Mouse (Mus musculus) lung, postnatal 0 days (tissue): ENCODE results near the gene Kif5c. TPM values are rescaled to one million over a fixed set of nuclear protein-coding genes. Genes with fewer than 3 reads are reported as not detected.

Experiments
- ATAC-seq: fragments of 200-750 bp; cut with Nextera tagmentation; 2 replicates; pipeline ENCODE4 v1.8.0; 2017; ENCODE audit warnings: moderate library complexity
- DNase-seq: peaks from one replicate; pipeline ENCODE4 v3.0.0-alpha.2; 2016; ENCODE audit warnings: low spot score
- H3K27ac ChIP-seq: fragments of 300-500 bp; sonication (generic); 2 replicates; pipeline ENCODE4 v1.5.1; 2014; ENCODE audit warnings: antibody characterized with exemption, mild to moderate bottlenecking, low read length, mixed read lengths
- H3K27me3 ChIP-seq: fragments of 300-500 bp; sonication (generic); replicated peaks from 2 replicates; pipeline ENCODE4 v1.6.1; 2014; ENCODE audit warnings: low read length, mixed read lengths; ENCODE audit not compliant: insufficient read depth
- H3K36me3 ChIP-seq: fragments of 300-500 bp; sonication (generic); 2 replicates; pipeline ENCODE4 v1.6.1; 2014; ENCODE audit warnings: low read length, mixed read lengths; ENCODE audit not compliant: insufficient read depth
- H3K4me1 ChIP-seq: fragments of 300-500 bp; sonication (generic); 2 replicates; pipeline ENCODE4 v1.6.1; 2014; ENCODE audit warnings: antibody characterized with exemption, low read depth, low read length, mixed read lengths; ENCODE audit not compliant: insufficient read depth
- H3K4me2 ChIP-seq: fragments of 300-500 bp; sonication (generic); replicated peaks from 2 replicates; pipeline ENCODE4 v1.6.1; 2014; ENCODE audit warnings: low read depth, mild to moderate bottlenecking, low read length, moderate library complexity, mixed read lengths
- H3K4me3 ChIP-seq: fragments of 300-500 bp; sonication (generic); 2 replicates; pipeline ENCODE4 v1.5.1; 2014; ENCODE audit warnings: low read depth, low read length
- H3K9ac ChIP-seq: fragments of 300-500 bp; sonication (generic); replicated peaks from 2 replicates; pipeline ENCODE4 v1.6.1; 2014; ENCODE audit warnings: low read depth, mild to moderate bottlenecking
- H3K9me3 ChIP-seq: fragments of 300-500 bp; sonication (generic); 2 replicates; pipeline ENCODE4 v1.6.1; 2016; ENCODE audit warnings: low read length, mixed read lengths
- CTCF ChIP-seq: IDR thresholded peaks from 2 replicates; pipeline ENCODE4 v1.5.1; 2016; ENCODE audit warnings: antibody characterized with exemption, mild to moderate bottlenecking
- EP300 ChIP-seq: IDR thresholded peaks from 2 replicates; pipeline ENCODE4 v1.6.1; 2016; ENCODE audit warnings: antibody characterized with exemption, mild to moderate bottlenecking, control low read depth
- WGBS: fragments of 180-500 bp; shearing (Covaris S2); extraction: QIAGEN DNeasy Blood & Tissue Kit; methylation state at CpG from one replicate; pipeline ENCODE4 v1.1.7; 2014; 5-methylcytosine and 5-hydroxymethylcytosine counted together
- polyA plus RNA-seq: library from polyadenylated mRNA; unstranded; fragments of >200 nt; fragmentation: Nextera tagmentation; extraction: Ambion mirVana; gene quantifications from 2 replicates; pipeline ENCODE4 v1.2.1, GENCODE M21; 2015

Kif5c gene
- polyA plus RNA-seq, 1 experiment from 2014 or later: 0.17 TPM

DNA sequence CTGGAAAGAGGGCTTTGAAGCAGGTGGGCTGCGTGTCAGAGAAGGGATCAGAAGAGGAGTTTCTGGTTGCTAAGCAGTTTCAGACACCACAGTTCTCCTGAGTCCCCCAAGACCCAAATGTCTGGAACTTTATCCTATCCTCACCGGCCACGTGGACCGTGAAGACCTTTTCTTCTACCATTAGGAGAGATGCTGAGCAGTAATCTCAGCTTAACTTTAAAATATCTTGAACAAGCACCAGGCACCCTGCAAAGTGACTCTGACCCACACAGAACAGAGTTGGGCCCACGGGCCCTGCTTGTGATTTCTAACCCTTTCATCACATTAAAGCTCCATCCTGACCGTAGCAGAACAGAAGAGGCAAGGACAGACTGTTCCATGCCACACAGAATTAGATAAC is 29.7 kb downstream of the Kif5c start:
- no peaks in the 10 kb centered on the region for H3K4me1 ChIP-seq
- H3K9me3 ChIP-seq: no peaks in the 10 kb centered on the region
- no peak for DNase-seq
- WGBS: 84% methylated on average over 6 of the region's 6 CpGs
- TF ChIP-seq EP300: no peak
- no peak for TF ChIP-seq CTCF
- no peak overlapping the region for H3K4me2 ChIP-seq
- H3K9ac ChIP-seq: no peak overlapping the region
- no peak overlapping the region for H3K27ac ChIP-seq
- H3K36me3 ChIP-seq: no peaks in the 10 kb centered on the region
- no peak overlapping the region for H3K4me3 ChIP-seq
- no peak for ATAC-seq
- no peaks in the 10 kb centered on the region for H3K27me3 ChIP-seq

GRCm38 (mm10) chr2:49649211-49649610 is 30.1 kb downstream of the Kif5c start:
- ATAC-seq (no peak), DNase-seq (no peak)
- no peak for TF ChIP-seq CTCF
- no peak for TF ChIP-seq EP300
- H3K4me2 ChIP-seq: no peak overlapping the region
- H3K4me1 ChIP-seq: no peaks in the 10 kb centered on the region
- no peak overlapping the region for H3K4me3 ChIP-seq
- H3K9ac ChIP-seq: no peak overlapping the region
- WGBS: 75% methylated on average over 10 of the region's 10 CpGs
- no peak overlapping the region for H3K27ac ChIP-seq
- H3K27me3 ChIP-seq: no peaks in the 10 kb centered on the region
- no peaks in the 10 kb centered on the region for H3K36me3 ChIP-seq
- H3K9me3 ChIP-seq: no peaks in the 10 kb centered on the region

DNA sequence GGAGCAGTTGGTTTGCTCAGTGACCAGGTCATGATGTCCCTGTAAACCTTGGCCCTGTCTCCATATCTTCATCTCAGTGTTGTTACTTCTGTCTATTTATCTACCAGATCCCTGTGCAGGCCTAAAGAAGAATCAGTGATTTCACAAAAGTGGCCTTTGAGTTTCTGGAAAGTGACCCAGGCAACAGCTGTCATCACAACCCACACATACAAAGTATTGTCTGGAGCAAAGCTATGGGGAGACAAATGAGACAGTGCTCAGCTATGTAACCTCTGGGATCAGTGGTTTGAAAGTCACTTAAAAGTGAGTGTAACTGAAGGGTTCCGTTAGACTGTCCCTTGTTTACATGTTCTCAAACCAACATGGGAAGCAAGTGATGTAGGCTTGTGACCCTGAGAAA is 32.6 kb downstream of the Kif5c start:
- DNase-seq (no peak), ATAC-seq (no peak)
- Histone ChIP-seq H3K4me3 (no peak overlapping the region), H3K9me3 (no peaks in the 10 kb centered on the region), H3K4me2 (no peak overlapping the region), H3K27ac (no peak overlapping the region), H3K36me3 (no peaks in the 10 kb centered on the region), H3K9ac (no peak overlapping the region), H3K27me3 (no peaks in the 10 kb centered on the region), H3K4me1 (no peaks in the 10 kb centered on the region)
- WGBS: 35% methylated on average over 1 of the region's 1 CpGs
- TF ChIP-seq CTCF (no peak), EP300 (no peak)

GRCm38 (mm10) chr2:49654606-49655005 is 35.5 kb downstream of the Kif5c start:
- 81% methylated on average over 10 of the region's 10 CpGs for WGBS
- DNase-seq (no peak), ATAC-seq (no peak)
- TF ChIP-seq EP300 (no peak), CTCF (no peak)
- no peaks in the 10 kb centered on the region for H3K36me3 ChIP-seq
- no peaks in the 10 kb centered on the region for H3K9me3 ChIP-seq
- no peaks in the 10 kb centered on the region for H3K4me1 ChIP-seq
- no peaks in the 10 kb centered on the region for H3K27me3 ChIP-seq
- H3K27ac ChIP-seq: no peak overlapping the region
- H3K4me2 ChIP-seq: no peak overlapping the region
- no peak overlapping the region for H3K9ac ChIP-seq
- no peak overlapping the region for H3K4me3 ChIP-seq

DNA sequence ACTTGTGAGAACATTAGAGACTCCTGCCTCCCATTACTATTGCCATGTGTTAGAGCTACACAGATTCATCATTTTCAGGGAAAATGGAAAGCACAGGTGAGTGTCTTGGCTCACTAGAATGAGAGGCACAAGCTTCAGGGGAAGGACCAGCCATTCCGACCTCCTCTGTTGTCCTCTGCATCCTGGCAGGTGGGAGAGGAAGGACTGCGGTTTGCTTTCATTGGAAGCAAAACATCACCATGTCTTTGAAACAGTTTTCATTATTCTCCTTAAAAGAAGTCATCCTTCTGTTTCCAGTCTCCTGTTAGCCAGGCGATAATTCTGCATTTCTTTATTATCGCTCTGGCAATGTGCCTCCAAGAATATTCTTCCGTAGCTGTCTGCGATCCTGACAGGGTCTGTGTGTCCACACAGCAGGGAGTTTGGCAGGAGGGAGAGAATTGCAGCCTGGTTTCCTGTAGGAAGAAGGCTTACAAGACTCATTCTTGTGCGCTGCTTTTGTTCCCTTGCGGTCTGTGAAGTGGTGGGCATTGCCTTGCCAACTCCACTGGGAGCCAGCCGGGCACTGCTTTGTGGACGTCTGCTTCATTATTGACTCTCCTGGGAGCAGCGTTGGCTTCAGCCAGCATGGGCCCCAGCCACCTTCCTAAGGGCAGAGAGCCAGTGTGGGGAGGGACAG is 36.2 kb downstream of the Kif5c start:
- H3K36me3 ChIP-seq: no peaks in the 10 kb centered on the region
- no peaks in the 10 kb centered on the region for H3K4me1 ChIP-seq
- H3K27ac ChIP-seq: no peak overlapping the region
- no peak overlapping the region for H3K4me2 ChIP-seq
- TF ChIP-seq EP300 (no peak), CTCF (no peak)
- WGBS: 57% methylated on average over 11 of the region's 11 CpGs
- H3K9me3 ChIP-seq: no peaks in the 10 kb centered on the region
- no peaks in the 10 kb centered on the region for H3K27me3 ChIP-seq
- ATAC-seq (no peak; the same call in 1 of the 2 replicates), DNase-seq (peak; percentile 25)
- no peak overlapping the region for H3K4me3 ChIP-seq
- no peak overlapping the region for H3K9ac ChIP-seq

DNA sequence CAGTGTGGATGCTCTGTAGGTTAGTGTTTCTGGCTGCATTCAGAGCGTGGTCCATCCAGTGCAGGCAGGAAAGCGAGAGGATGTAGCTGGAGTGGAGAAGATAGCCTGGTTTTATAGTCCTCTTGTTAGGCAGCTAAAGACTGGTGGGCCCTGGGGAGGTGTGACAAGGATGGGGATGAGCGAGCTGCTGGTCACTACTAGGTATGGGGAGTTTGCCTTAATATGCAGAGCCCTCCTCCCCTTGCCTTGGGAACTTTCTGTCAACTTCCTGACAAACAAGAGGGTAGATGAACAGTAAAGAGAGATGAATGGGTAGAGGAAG is 36.7 kb downstream of the Kif5c start:
- H3K36me3 ChIP-seq: no peaks in the 10 kb centered on the region
- H3K27ac ChIP-seq: no peak overlapping the region
- no peak overlapping the region for H3K4me3 ChIP-seq
- no peak for ATAC-seq
- no peak overlapping the region for H3K4me2 ChIP-seq
- H3K9ac ChIP-seq: no peak overlapping the region
- H3K4me1 ChIP-seq: no peaks in the 10 kb centered on the region
- no peak for TF ChIP-seq CTCF
- TF ChIP-seq EP300: no peak
- H3K27me3 ChIP-seq: no peaks in the 10 kb centered on the region
- 78% methylated on average over 3 of the region's 3 CpGs for WGBS
- no peak for DNase-seq
- no peaks in the 10 kb centered on the region for H3K9me3 ChIP-seq

- Histone ChIP-seq H3K9ac (no peak overlapping the region), H3K4me2 (no peak overlapping the region), H3K36me3 (no peaks in the 10 kb centered on the region), H3K4me3 (no peak overlapping the region), H3K27ac (no peak overlapping the region), H3K27me3 (no peaks in the 10 kb centered on the region), H3K4me1 (no peaks in the 10 kb centered on the region), H3K9me3 (no peaks in the 10 kb centered on the region)
- ATAC-seq (no peak), DNase-seq (no peak)
- 92% methylated on average over 2 of the region's 2 CpGs for WGBS
- no peak for TF ChIP-seq EP300
- no peak for TF ChIP-seq CTCF
Observed at GRCm38 (mm10) chr2:49656988-49657387, 37.9 kb downstream of the Kif5c start.
